30 mouse cellular contexts compared by ENCODE assay signal in the genomic region with DNA sequence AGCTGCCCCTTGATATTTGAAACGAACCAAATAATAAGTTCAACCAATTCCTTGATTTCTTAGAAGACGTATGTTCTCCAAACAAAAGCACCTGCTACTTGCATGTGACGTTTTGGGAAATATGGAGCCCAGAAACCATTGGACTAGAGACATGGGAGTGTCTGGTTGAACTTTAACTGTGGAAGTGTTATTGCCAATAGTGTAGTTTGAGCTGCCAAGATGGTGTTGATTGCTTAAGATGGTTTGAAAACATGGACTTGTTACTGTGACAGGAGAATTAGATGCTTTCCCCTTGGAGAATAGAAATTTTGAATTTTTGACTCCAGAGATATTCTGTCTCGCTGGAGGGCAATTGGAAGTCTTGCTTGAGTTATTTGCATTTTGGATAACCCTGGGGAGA. TPM values are rescaled to one million over a fixed set of nuclear protein-coding genes. Genes with fewer than 3 reads are reported as not detected.
DNase-seq lines count a peak whose midpoint lies in the region; ATAC-seq and TF ChIP-seq lines count a peak whose summit lies in the region.
"Had no signal": no experiment of that assay in that cellular context is flagged by ENCODE, and none has a peak within 500 bp of the region (broad histone marks: within the 10 kb centered on the region; RNA-seq: fewer than 3 reads in every experiment).

No protein-coding gene starts in this region.

- 55% methylated on average over 4 of the region's 4 CpGs for WGBS in kidney, adult 2 months
- WGBS in kidney, embryonic 15.5 days = 81% methylated on average over 4 of the region's 4 CpGs
- 78% methylated on average over 4 of the region's 4 CpGs for WGBS in kidney, embryonic 16.5 days
- 83% methylated on average over 4 of the region's 4 CpGs for WGBS in midbrain, embryonic 11.5 days
- 83% methylated on average over 4 of the region's 4 CpGs for WGBS in midbrain, embryonic 10.5 days

- no peaks in the 10 kb centered on the region for H3K27me3 ChIP-seq in kidney, adult 2 months (replicated peaks; ENCODE audit: control insufficient read depth, insufficient read depth, low read length)
- H3K27me3 ChIP-seq in kidney, embryonic 15.5 days = no peaks in the 10 kb centered on the region
- no peaks in the 10 kb centered on the region for H3K27me3 ChIP-seq in kidney, embryonic 16.5 days (ENCODE audit: insufficient read depth, low read length)
- H3K27me3 ChIP-seq in midbrain, embryonic 11.5 days (ENCODE audit: control insufficient read depth, insufficient read depth, low read length) = no peaks in the 10 kb centered on the region
- no peaks in the 10 kb centered on the region for H3K27me3 ChIP-seq in midbrain, embryonic 10.5 days (ENCODE audit: low read depth, poor library complexity, severe bottlenecking)
- H3K27me3 ChIP-seq: embryonic facial prominence, embryonic 13.5 days; forebrain, embryonic 12.5 days; forebrain, embryonic 15.5 days; hindbrain, embryonic 12.5 days; hindbrain, embryonic 15.5 days had no signal

- no peak overlapping the region for H3K4me3 ChIP-seq in kidney, adult 2 months (ENCODE audit: insufficient read depth, low read depth, low read length)
- H3K4me3 ChIP-seq in kidney, embryonic 15.5 days (replicated peaks) = no peak overlapping the region
- H3K4me3 ChIP-seq in kidney, embryonic 16.5 days (ENCODE audit: low read length) = no peak overlapping the region
- no peak overlapping the region for H3K4me3 ChIP-seq in midbrain, embryonic 11.5 days (ENCODE audit: low read depth, low read length)
- no peak overlapping the region for H3K4me3 ChIP-seq in midbrain, embryonic 10.5 days
- H3K4me3 ChIP-seq: embryonic facial prominence, embryonic 10.5 days; embryonic facial prominence, embryonic 13.5 days; erythroblast, embryonic 14.5 days; forebrain, embryonic 12.5 days; forebrain, embryonic 15.5 days; heart, adult 2 months; heart, embryonic 10.5 days; hindbrain, embryonic 12.5 days; hindbrain, embryonic 15.5 days had no signal

- H3K9ac ChIP-seq in kidney, embryonic 15.5 days = no peak overlapping the region
- H3K9ac ChIP-seq in kidney, embryonic 16.5 days (replicated peaks; ENCODE audit: low read length) = no peak overlapping the region
- H3K9ac ChIP-seq in midbrain, embryonic 11.5 days (ENCODE audit: low read length) = no peak overlapping the region
- H3K9ac ChIP-seq: embryonic facial prominence, embryonic 13.5 days; forebrain, embryonic 12.5 days; forebrain, embryonic 15.5 days; hindbrain, embryonic 12.5 days; hindbrain, embryonic 15.5 days had no signal

- 0 out of 2 replicates have a peak, but pooled peaks cover 3% of the 10 kb centered on the region for H3K4me1 ChIP-seq in kidney, adult 2 months (ENCODE audit: control insufficient read depth, insufficient read depth, low read length)
- H3K4me1 ChIP-seq in kidney, embryonic 15.5 days = no peaks in the 10 kb centered on the region
- H3K4me1 ChIP-seq in kidney, embryonic 16.5 days (ENCODE audit: insufficient read depth, low read length) = no peaks in the 10 kb centered on the region
- H3K4me1 ChIP-seq in midbrain, embryonic 11.5 days (ENCODE audit: control insufficient read depth, insufficient read depth, low read length) = no peaks in the 10 kb centered on the region
- no peaks in the 10 kb centered on the region for H3K4me1 ChIP-seq in midbrain, embryonic 10.5 days
- H3K4me1 ChIP-seq: embryonic facial prominence, embryonic 10.5 days; embryonic facial prominence, embryonic 13.5 days; forebrain, embryonic 12.5 days; forebrain, embryonic 15.5 days; heart, embryonic 10.5 days; hindbrain, embryonic 12.5 days; hindbrain, embryonic 15.5 days had no signal

- no peak overlapping the region for H3K4me2 ChIP-seq in kidney, embryonic 15.5 days
- no peak overlapping the region for H3K4me2 ChIP-seq in kidney, embryonic 16.5 days (replicated peaks; ENCODE audit: low read depth, low read length)
- no peak overlapping the region for H3K4me2 ChIP-seq in midbrain, embryonic 11.5 days
- H3K4me2 ChIP-seq: embryonic facial prominence, embryonic 13.5 days; forebrain, embryonic 12.5 days; forebrain, embryonic 15.5 days; hindbrain, embryonic 12.5 days; hindbrain, embryonic 15.5 days had no signal

- no peak for ATAC-seq in kidney, embryonic 15.5 days (replicated peaks; ENCODE audit: low FRiP score)
- no peak for ATAC-seq in kidney, embryonic 16.5 days (ENCODE audit: low FRiP score, low TSS enrichment)
- ATAC-seq in midbrain, embryonic 11.5 days (ENCODE audit: low FRiP score) = no peak
- ATAC-seq: activated CD4-positive, CD25-positive, alpha-beta regulatory T cell, adult 4 months; forebrain, embryonic 15.5 days had no signal

- peak; percentile 15 for DNase-seq in adrenal gland, postnatal 14 days
- no peak for DNase-seq in adrenal gland, postnatal 4 days (ENCODE audit: low spot score in 2 of 2)
- peak; percentile 83 for DNase-seq in kidney, adult 2 months
- peak; percentile 11 for DNase-seq in kidney, postnatal 14 days
- peak; percentile 12 for DNase-seq in midbrain, embryonic 11.5 days (ENCODE audit: low spot score, missing footprints)
- no peak for DNase-seq in midbrain, embryonic 10.5 days (ENCODE audit: low spot score)
- DNase-seq: adrenal gland, postnatal 10 days; cerebellum, adult 11-12 months; cerebellum, adult 8-10 months; cerebellum, postnatal 10 days; cerebellum, postnatal 36 days; embryo, embryonic 11 days; gastrocnemius, postnatal 25 days; heart, adult 2 months had no signal

- no peaks in the 10 kb centered on the region for H3K9me3 ChIP-seq in kidney, embryonic 15.5 days (replicated peaks)
- H3K9me3 ChIP-seq in kidney, embryonic 16.5 days (ENCODE audit: low read length) = peaks cover 4% of the 10 kb centered on the region; the same call in 1 of the 2 replicates
- no peaks in the 10 kb centered on the region for H3K9me3 ChIP-seq in midbrain, embryonic 11.5 days (ENCODE audit: control insufficient read depth, low read length)
- no peaks in the 10 kb centered on the region for H3K9me3 ChIP-seq in midbrain, embryonic 10.5 days (replicated peaks)
- H3K9me3 ChIP-seq: embryonic facial prominence, embryonic 10.5 days; embryonic facial prominence, embryonic 13.5 days; forebrain, embryonic 12.5 days; forebrain, embryonic 15.5 days; heart, embryonic 10.5 days; hindbrain, embryonic 12.5 days had no signal

- H3K36me3 ChIP-seq in kidney, adult 2 months (ENCODE audit: control insufficient read depth, insufficient read depth, low read length) = peaks cover 8% of the 10 kb centered on the region
- no peaks in the 10 kb centered on the region for H3K36me3 ChIP-seq in kidney, embryonic 15.5 days
- H3K36me3 ChIP-seq in kidney, embryonic 16.5 days (ENCODE audit: insufficient read depth, low read length) = no peaks in the 10 kb centered on the region
- no peaks in the 10 kb centered on the region for H3K36me3 ChIP-seq in midbrain, embryonic 11.5 days (ENCODE audit: control insufficient read depth, insufficient read depth, low read length)
- no peaks in the 10 kb centered on the region for H3K36me3 ChIP-seq in midbrain, embryonic 10.5 days
- H3K36me3 ChIP-seq: embryonic facial prominence, embryonic 10.5 days; embryonic facial prominence, embryonic 13.5 days; forebrain, embryonic 12.5 days; forebrain, embryonic 15.5 days; heart, embryonic 10.5 days; hindbrain, embryonic 12.5 days; hindbrain, embryonic 15.5 days had no signal

- TF ChIP-seq POLR2A in kidney, adult 2 months (IDR thresholded peaks at IDR 0.05; ENCODE audit: low read depth, low read length) = no peak

- H3K27ac ChIP-seq in kidney, adult 2 months (ENCODE audit: insufficient read depth, low read depth, low read length) = no peak overlapping the region
- no peak overlapping the region for H3K27ac ChIP-seq in kidney, embryonic 15.5 days
- no peak overlapping the region for H3K27ac ChIP-seq in kidney, embryonic 16.5 days (ENCODE audit: low read length)
- no peak overlapping the region for H3K27ac ChIP-seq in midbrain, embryonic 11.5 days (ENCODE audit: low read depth, low read length)
- no peak overlapping the region for H3K27ac ChIP-seq in midbrain, embryonic 10.5 days (replicated peaks)
- H3K27ac ChIP-seq: embryonic facial prominence, embryonic 10.5 days; embryonic facial prominence, embryonic 13.5 days; forebrain, embryonic 12.5 days; forebrain, embryonic 15.5 days; heart, adult 2 months; heart, embryonic 10.5 days; hindbrain, embryonic 12.5 days; hindbrain, embryonic 15.5 days had no signal

- no peak for TF ChIP-seq CTCF in kidney, adult 2 months (conservative IDR thresholded peaks at IDR 0.05; ENCODE audit: insufficient read depth, insufficient read length, low read depth, low read length)

RNA-seq across cellular contexts. Expression of a gene that starts 50.9 kb away (rescaled TPM):
- total RNA-seq in adrenal gland, postnatal 14 days (2021) = 3.5 and 78.8 TPM in 2 replicates
- 10 to 100 TPM; 16.3 to 20.3 TPM for total RNA-seq in adrenal gland, postnatal 4 days (2021)
- polyA plus RNA-seq in kidney, adult 2 months (2012; rRNA removed) = 737 and 835 TPM in 2 replicates
- 3.1 and 3.3 TPM in 2 replicates for polyA plus RNA-seq in kidney, embryonic 15.5 days (2015; fragmentation: Nextera tagmentation; extraction: Ambion mirVana)
- polyA plus RNA-seq in kidney, embryonic 16.5 days (2015; fragmentation: Nextera tagmentation; extraction: Ambion mirVana) = 7.6 and 8.3 TPM in 2 replicates
- 0.15 TPM in 1 of 2 replicates, not detected in the other for polyA plus RNA-seq in midbrain, embryonic 11.5 days (2014; fragmentation: Nextera tagmentation; extraction: Ambion mirVana)
- polyA plus RNA-seq in midbrain, embryonic 10.5 days (2016; fragmentation: Nextera tagmentation; extraction: Ambion mirVana) = 0.23 and 0.27 TPM in 2 replicates
- total RNA-seq: ES-E14; gastrocnemius, postnatal 25 days; hematopoietic stem cell, adult 5-6 weeks had no signal
- polyA plus RNA-seq: activated CD4-positive, CD25-positive, alpha-beta regulatory T cell, adult 4 months; brain, embryonic 14.5 days; embryonic facial prominence, embryonic 10.5 days; embryonic facial prominence, embryonic 13.5 days; erythroblast, embryonic 14.5 days; forebrain, embryonic 12.5 days; forebrain, embryonic 15.5 days; heart, embryonic 14.5 days; heart, postnatal 0 days; hindbrain, embryonic 12.5 days; hindbrain, embryonic 15.5 days had no signal

Comparison
In these comparisons a context has a peak if more than half of its experiments do, and no peak if none do; other contexts are left out.
1. DNase-seq: peak in adrenal gland, postnatal 14 days (single experiment), kidney, adult 2 months (single experiment), kidney, postnatal 14 days (single experiment) and midbrain, embryonic 11.5 days (single experiment); none in adrenal gland, postnatal 4 days (0 of 2) and midbrain, embryonic 10.5 days (single experiment).
2. RNA of a gene that starts 50.9 kb away (polyA plus RNA-seq): 737 to 835 TPM in kidney, adult 2 months; 7.6 to 8.3 TPM in kidney, embryonic 16.5 days, 3.1 to 3.3 TPM in kidney, embryonic 15.5 days, 0.23 to 0.27 TPM in midbrain, embryonic 10.5 days and 0.15 TPM in midbrain, embryonic 11.5 days; every median in the first group is over 10 times any median in the second.